Mouse (Mus musculus): Measurements from ENCODE around the gene Ankrd49.

DNA sequence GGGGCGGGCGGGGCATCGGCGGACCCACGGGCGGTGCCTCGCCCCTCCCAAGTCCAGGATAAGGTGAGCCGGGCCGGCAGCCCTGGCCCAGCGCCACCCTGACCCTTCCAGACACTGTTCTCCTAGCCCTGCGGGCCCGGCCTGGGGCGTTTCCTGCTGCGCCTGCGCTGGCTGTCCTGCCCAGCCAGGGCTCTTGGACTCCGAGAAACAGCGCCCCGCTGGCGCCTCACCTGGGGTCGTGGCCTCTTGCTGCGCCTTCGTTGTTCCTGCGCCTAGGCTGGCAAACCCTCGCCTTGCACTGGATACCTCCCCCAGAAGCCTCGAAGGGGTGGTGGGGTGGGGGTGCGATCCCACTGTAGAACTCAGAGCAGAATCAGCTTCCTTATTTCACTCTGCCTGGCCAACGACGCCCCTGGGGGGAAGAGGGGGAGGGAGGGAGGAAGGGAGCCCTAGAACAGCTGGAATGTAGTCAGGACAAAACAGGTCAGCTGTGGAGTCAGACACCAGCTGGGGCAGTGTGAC is 32.6 kb downstream of the Ankrd49 start, which contains the start of gene Fut4:
- TF ChIP-seq CTCF (IDR thresholded peaks at IDR 0.05; ENCODE audit: low read depth, low read length) (no peak), POLR2A (IDR thresholded peaks at IDR 0.05; ENCODE audit: borderline replicate concordance, low read depth, low read length) (no peak)
